Mouse (Mus musculus): ENCODE measurements around the gene Map4k4. TPM values are rescaled to one million over a fixed set of nuclear protein-coding genes. Genes with fewer than 3 reads are reported as not detected.

Gene Map4k4
- total and polyA plus RNA-seq, 2 experiments: 7.2 to 10.7 TPM

GRCm38 (mm10) chr1:40015066-40015678, 114.5 kb downstream of the Map4k4 start:
- TF ChIP-seq POLR2A (IDR thresholded peaks at IDR 0.05; ENCODE audit: extremely low read depth, insufficient read depth, low read length) (no peak), CTCF (IDR thresholded peaks at IDR 0.05; ENCODE audit: low read depth, low read length) (no peak)
- no peaks in the 10 kb centered on the region for H3K27me3 ChIP-seq (ENCODE audit: control insufficient read depth, insufficient read depth, low read length)
- H3K9ac ChIP-seq (ENCODE audit: low read depth, low read length): no peak overlapping the region
- H3K36me3 ChIP-seq (ENCODE audit: control insufficient read depth, insufficient read depth, low read length): peaks cover 8% of the 10 kb centered on the region; the same call in 1 of the 2 replicates
- H3K27ac ChIP-seq (replicated peaks; ENCODE audit: insufficient read depth, low read depth, low read length): no peak overlapping the region
- H3K79me2 ChIP-seq (ENCODE audit: control insufficient read depth, insufficient read depth, low read length): no peaks in the 10 kb centered on the region
- no peak overlapping the region for H3K4me3 ChIP-seq (ENCODE audit: insufficient read depth, low read depth, low read length)
- WGBS: 91% methylated on average over 7 of the region's 7 CpGs
- no peaks in the 10 kb centered on the region for H3K4me1 ChIP-seq (ENCODE audit: control insufficient read depth, insufficient read depth, low read length)
- DNase-seq (ENCODE audit: extremely low read depth, low read depth, low spot score): no peak

GRCm38 (mm10) chr1:40021617-40022016, 120.9 kb downstream of the Map4k4 start:
- TF ChIP-seq CTCF (IDR thresholded peaks at IDR 0.05; ENCODE audit: low read depth, low read length): no peak
- TF ChIP-seq POLR2A (IDR thresholded peaks at IDR 0.05; ENCODE audit: extremely low read depth, insufficient read depth, low read length): no peak
- Histone ChIP-seq H3K27ac (replicated peaks; ENCODE audit: insufficient read depth, low read depth, low read length) (no peak overlapping the region), H3K27me3 (ENCODE audit: control insufficient read depth, insufficient read depth, low read length) (no peaks in the 10 kb centered on the region), H3K4me1 (ENCODE audit: control insufficient read depth, insufficient read depth, low read length) (no peaks in the 10 kb centered on the region), H3K36me3 (ENCODE audit: control insufficient read depth, insufficient read depth, low read length) (peaks cover 6% of the 10 kb centered on the region; the same call in 1 of the 2 replicates), H3K9ac (ENCODE audit: low read depth, low read length) (no peak overlapping the region), H3K79me2 (ENCODE audit: control insufficient read depth, insufficient read depth, low read length) (no peaks in the 10 kb centered on the region), H3K4me3 (ENCODE audit: insufficient read depth, low read depth, low read length) (no peak overlapping the region)
- DNase-seq (ENCODE audit: extremely low read depth, low read depth, low spot score): no peak
- 98% methylated on average over 4 of the region's 4 CpGs for WGBS

GRCm38 (mm10) chr1:40022472-40023135, 121.9 kb downstream of the Map4k4 start:
- TF ChIP-seq CTCF (IDR thresholded peaks at IDR 0.05; ENCODE audit: low read depth, low read length) (no peak), POLR2A (IDR thresholded peaks at IDR 0.05; ENCODE audit: extremely low read depth, insufficient read depth, low read length) (no peak)
- no peak for DNase-seq (ENCODE audit: extremely low read depth, low read depth, low spot score)
- Histone ChIP-seq H3K9ac (ENCODE audit: low read depth, low read length) (no peak overlapping the region), H3K36me3 (ENCODE audit: control insufficient read depth, insufficient read depth, low read length) (peaks cover 2% of the 10 kb centered on the region; the same call in 1 of the 2 replicates), H3K27ac (replicated peaks; ENCODE audit: insufficient read depth, low read depth, low read length) (no peak overlapping the region), H3K27me3 (ENCODE audit: control insufficient read depth, insufficient read depth, low read length) (no peaks in the 10 kb centered on the region), H3K79me2 (ENCODE audit: control insufficient read depth, insufficient read depth, low read length) (no peaks in the 10 kb centered on the region), H3K4me1 (ENCODE audit: control insufficient read depth, insufficient read depth, low read length) (no peaks in the 10 kb centered on the region), H3K4me3 (ENCODE audit: insufficient read depth, low read depth, low read length) (no peak overlapping the region)
- WGBS: 92% methylated on average over 9 of the region's 9 CpGs

- 98% methylated on average over 15 of the region's 15 CpGs for WGBS
- no peak overlapping the region for H3K9ac ChIP-seq (ENCODE audit: low read depth, low read length)
- H3K4me3 ChIP-seq (ENCODE audit: insufficient read depth, low read depth, low read length): no peak overlapping the region
- no peaks in the 10 kb centered on the region for H3K79me2 ChIP-seq (ENCODE audit: control insufficient read depth, insufficient read depth, low read length)
- no peak overlapping the region for H3K27ac ChIP-seq (replicated peaks; ENCODE audit: insufficient read depth, low read depth, low read length)
- H3K27me3 ChIP-seq (ENCODE audit: control insufficient read depth, insufficient read depth, low read length): no peaks in the 10 kb centered on the region
- H3K4me1 ChIP-seq (ENCODE audit: control insufficient read depth, insufficient read depth, low read length): no peaks in the 10 kb centered on the region
- no peak for DNase-seq (ENCODE audit: extremely low read depth, low read depth, low spot score)
- TF ChIP-seq CTCF (IDR thresholded peaks at IDR 0.05; ENCODE audit: low read depth, low read length) (no peak), POLR2A (IDR thresholded peaks at IDR 0.05; ENCODE audit: extremely low read depth, insufficient read depth, low read length) (no peak)
- H3K36me3 ChIP-seq (ENCODE audit: control insufficient read depth, insufficient read depth, low read length): peaks cover 2% of the 10 kb centered on the region; the same call in 1 of the 2 replicates
These were observed 122.5 kb downstream of the Map4k4 start for GRCm38 (mm10) chr1:40023206-40023605.

- Histone ChIP-seq H3K4me3 (ENCODE audit: insufficient read depth, low read depth, low read length) (no peak overlapping the region), H3K27ac (replicated peaks; ENCODE audit: insufficient read depth, low read depth, low read length) (no peak overlapping the region), H3K9ac (ENCODE audit: low read depth, low read length) (no peak overlapping the region), H3K36me3 (ENCODE audit: control insufficient read depth, insufficient read depth, low read length) (peaks cover 2% of the 10 kb centered on the region; the same call in 1 of the 2 replicates), H3K79me2 (ENCODE audit: control insufficient read depth, insufficient read depth, low read length) (no peaks in the 10 kb centered on the region), H3K4me1 (ENCODE audit: control insufficient read depth, insufficient read depth, low read length) (no peaks in the 10 kb centered on the region), H3K27me3 (ENCODE audit: control insufficient read depth, insufficient read depth, low read length) (no peaks in the 10 kb centered on the region)
- no peak for DNase-seq (ENCODE audit: extremely low read depth, low read depth, low spot score)
- TF ChIP-seq CTCF (IDR thresholded peaks at IDR 0.05; ENCODE audit: low read depth, low read length): no peak
- TF ChIP-seq POLR2A (IDR thresholded peaks at IDR 0.05; ENCODE audit: extremely low read depth, insufficient read depth, low read length): no peak
- 92% methylated on average over 3 of the region's 3 CpGs for WGBS
These were observed 123.0 kb downstream of the Map4k4 start for GRCm38 (mm10) chr1:40023748-40024147.
